Mouse (Mus musculus) spleen, adult 2 months (tissue): Measurements from ENCODE around the gene Fgfr2. TPM values are rescaled to one million over a fixed set of nuclear protein-coding genes. Genes with fewer than 3 reads are reported as not detected.

Experiments
- DNase-seq, 2 experiments: peaks; one replicate each; pipeline versions ENCODE4 v3.0.0 to v3.0.0-alpha.2; 2012 to 2021; ENCODE audit warnings: low spot score in 2 of 2, low read depth in 1 of 2
- H3K27ac ChIP-seq: fragments of 200-500 bp; 2 replicates; pipeline ENCODE4 v1.5.1; 2012; ENCODE audit warnings: low read length, inconsistent platforms; ENCODE audit not compliant: insufficient read depth
- H3K27me3 ChIP-seq: fragments of 200-500 bp; 2 replicates; pipeline ENCODE4 v1.6.1; 2012; ENCODE audit warnings: mild to moderate bottlenecking, moderate library complexity, low read length, inconsistent platforms; ENCODE audit not compliant: control insufficient read depth, insufficient read depth
- H3K36me3 ChIP-seq: fragments of 200-500 bp; 2 replicates; pipeline ENCODE4 v1.6.1; 2012; ENCODE audit warnings: mild to moderate bottlenecking, low read length, inconsistent platforms; ENCODE audit not compliant: control insufficient read depth, insufficient read depth
- H3K4me1 ChIP-seq: fragments of 200-500 bp; 2 replicates; pipeline ENCODE4 v1.6.1; 2011; ENCODE audit warnings: inconsistent platforms; ENCODE audit not compliant: control insufficient read depth, insufficient read depth, insufficient read length
- H3K4me3 ChIP-seq: fragments of 200-500 bp; 2 replicates; pipeline ENCODE4 v1.5.1; 2011; ENCODE audit warnings: mild to moderate bottlenecking, inconsistent platforms; ENCODE audit not compliant: insufficient read depth, insufficient read length; ENCODE audit errors: extremely low read depth
- CTCF ChIP-seq: fragments of 200-500 bp; IDR thresholded peaks from 2 replicates; pipeline ENCODE4 v1.5.1; 2011; ENCODE audit warnings: mild to moderate bottlenecking, inconsistent platforms; ENCODE audit not compliant: insufficient read depth, insufficient read length, insufficient replicate concordance; ENCODE audit errors: extremely low read depth
- POLR2A ChIP-seq: fragments of 200-500 bp; IDR thresholded peaks from 2 replicates; pipeline ENCODE4 v1.6.1; 2011; ENCODE audit warnings: low read depth, low read length, inconsistent platforms
- WGBS: fragments of 180-500 bp; shearing (Covaris S2); methylation state at CpG from one replicate; pipeline ENCODE4 v1.1.7; 2018; 5-methylcytosine and 5-hydroxymethylcytosine counted together
- polyA plus RNA-seq: library from polyadenylated mRNA; depleted of rRNA; stranded (reverse); fragments of >200 nt; gene quantifications from 2 replicates; pipeline ENCODE4 v1.2.3, GENCODE M21; 2012

The Fgfr2 gene
- polyA plus RNA-seq, 1 experiment = 1.6 TPM

DNA sequence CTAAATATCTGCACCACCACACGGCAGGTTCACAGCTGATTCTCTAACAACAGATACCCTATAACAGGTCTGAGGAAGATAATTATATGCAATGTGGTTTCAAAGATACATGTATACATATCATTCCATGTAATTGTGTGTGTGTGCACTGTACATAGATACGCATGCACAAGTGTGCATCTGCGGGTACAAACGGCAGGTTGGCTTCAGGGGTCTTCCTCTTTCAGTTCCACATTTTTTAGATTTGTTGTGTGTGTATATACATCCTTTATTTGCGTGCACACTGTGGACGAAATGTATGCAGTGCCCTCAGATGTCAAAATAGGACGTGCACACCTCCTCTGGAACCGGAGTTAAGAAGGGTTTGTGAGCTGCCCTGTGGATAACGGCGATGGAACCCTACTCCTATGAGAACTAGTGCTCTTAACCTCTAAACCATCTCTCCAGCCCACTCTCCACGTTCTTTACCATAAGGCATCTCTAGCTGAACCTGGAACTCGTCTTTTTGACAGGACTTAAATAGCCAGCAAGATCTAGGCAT, 2575.4 kb downstream of the Fgfr2 start:
- H3K27ac ChIP-seq = peak overlapping the region; percentile 4; the same call in 1 of the 2 replicates

DNA sequence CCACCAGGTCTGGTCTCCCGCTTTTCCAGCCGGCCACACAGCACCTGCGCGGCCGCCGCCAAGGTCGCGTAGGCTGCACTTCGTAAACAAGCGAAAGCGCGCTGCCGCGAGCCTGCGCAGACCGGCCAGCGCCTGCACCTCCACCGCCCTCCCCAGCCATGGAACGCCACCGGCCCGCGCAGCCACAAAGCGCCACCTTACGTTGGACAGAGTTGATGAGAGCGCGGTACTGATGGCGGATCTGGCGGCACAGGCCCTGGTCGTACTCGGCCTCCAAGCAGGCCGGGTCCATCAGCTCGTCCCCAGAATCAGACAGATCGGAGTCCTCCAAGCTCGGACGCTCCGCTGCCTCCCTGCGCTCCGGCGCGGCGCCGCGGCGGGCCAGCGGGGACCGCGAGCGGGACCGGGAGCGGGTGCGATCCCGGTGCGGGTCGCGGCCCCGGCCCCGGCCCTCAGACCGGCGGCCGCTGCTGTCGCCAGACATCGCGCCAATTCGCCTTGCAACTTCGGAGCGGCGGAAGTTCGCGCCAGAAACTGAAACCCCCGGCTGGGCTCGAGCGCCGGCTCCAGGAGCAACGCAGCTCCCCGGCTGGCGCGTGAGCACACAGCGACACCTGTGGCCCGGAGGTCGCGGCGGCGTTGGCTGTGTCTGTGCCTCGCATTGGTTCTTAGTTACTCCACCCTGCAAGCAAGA, 2576.2 kb downstream of the Fgfr2 start:
- WGBS = under 1% methylated on average over 84 of the region's 84 CpGs
- Histone ChIP-seq H3K27ac (peak overlapping the region; percentile 95), H3K27me3 (no peaks in the 10 kb centered on the region), H3K36me3 (peaks cover 3% of the 10 kb centered on the region; the same call in 1 of the 2 replicates), H3K4me1 (peaks cover 7% of the 10 kb centered on the region; the same call in 1 of the 2 replicates), H3K4me3 (peak overlapping the region; percentile 71)
- DNase-seq = peak; percentile 81 to 95
- TF ChIP-seq POLR2A (peak; percentile 42), CTCF (peak; percentile 92; the same call in 1 of the 2 replicates)

More for the DNA sequence above, 2575.4 kb downstream of the Fgfr2 start:
- H3K4me1 ChIP-seq = peaks cover 7% of the 10 kb centered on the region; the same call in 1 of the 2 replicates
- no peak for TF ChIP-seq POLR2A
- 45% methylated on average over 12 of the region's 12 CpGs for WGBS
- H3K36me3 ChIP-seq = peaks cover 3% of the 10 kb centered on the region; the same call in 1 of the 2 replicates
- no peaks in the 10 kb centered on the region for H3K27me3 ChIP-seq
- peak in 1 of 2 experiments; percentile 10 for DNase-seq
- H3K4me3 ChIP-seq = no peak overlapping the region

DNA sequence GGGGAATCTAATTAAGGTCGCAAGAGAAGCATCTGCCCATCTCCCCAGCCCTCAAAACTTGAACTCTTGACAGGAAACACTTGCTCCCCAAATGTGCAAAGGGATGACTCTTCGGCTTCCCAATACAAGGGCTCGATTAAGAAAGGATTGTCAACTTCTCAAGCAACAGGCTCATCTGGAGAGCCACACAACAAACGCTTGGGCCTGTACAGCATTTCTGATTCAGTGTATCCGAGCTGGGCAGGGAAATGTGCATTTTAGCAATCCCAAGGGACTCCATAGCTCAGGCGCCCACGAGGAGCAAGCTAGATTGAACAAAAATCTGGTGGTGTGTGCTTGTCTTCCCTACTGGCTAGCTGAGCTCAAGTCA, 2576.7 kb downstream of the Fgfr2 start:
- peaks cover 6% of the 10 kb centered on the region for H3K36me3 ChIP-seq
- DNase-seq = no peak
- under 1% methylated on average over 7 of the region's 7 CpGs for WGBS

GRCm38 (mm10) chr7:130545893-130546292, 2577.3 kb downstream of the Fgfr2 start:
- no peak for DNase-seq
- H3K27ac ChIP-seq = no peak overlapping the region
- TF ChIP-seq POLR2A (no peak), CTCF (no peak)
- H3K4me1 ChIP-seq = peaks cover 7% of the 10 kb centered on the region; the same call in 1 of the 2 replicates
- H3K4me3 ChIP-seq = peak overlapping the region; percentile 71; the same call in 1 of the 2 replicates
- 55% methylated on average over 3 of the region's 3 CpGs for WGBS
- no peaks in the 10 kb centered on the region for H3K27me3 ChIP-seq
- H3K36me3 ChIP-seq = peaks cover 9% of the 10 kb centered on the region

More for the DNA sequence above, 2576.7 kb downstream of the Fgfr2 start:
- peak overlapping the region; percentile 71 for H3K4me3 ChIP-seq
- TF ChIP-seq POLR2A (no peak), CTCF (no peak)
- no peaks in the 10 kb centered on the region for H3K27me3 ChIP-seq
- H3K4me1 ChIP-seq = peaks cover 7% of the 10 kb centered on the region; the same call in 1 of the 2 replicates
- peak overlapping the region; percentile 95 for H3K27ac ChIP-seq

DNA sequence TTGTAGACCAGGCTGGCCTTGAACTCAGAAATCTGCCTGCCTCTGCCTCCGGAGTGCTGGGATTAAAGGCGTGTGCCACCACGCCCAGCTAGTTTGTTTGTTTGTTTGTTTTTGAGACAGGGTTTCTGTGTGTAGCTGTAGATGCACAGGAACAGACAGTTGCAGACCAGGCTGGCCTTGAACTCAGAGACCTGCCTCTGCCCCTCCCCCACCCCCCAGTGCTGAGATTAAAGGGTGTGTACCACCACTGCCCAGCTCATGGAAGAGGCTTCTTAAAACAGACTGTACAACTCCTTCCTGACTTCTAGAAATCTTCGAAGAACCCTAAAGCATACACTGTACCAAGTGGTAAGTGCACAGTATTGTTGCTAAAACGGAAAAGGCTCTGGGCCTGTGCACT, 2577.7 kb downstream of the Fgfr2 start:
- no peak for DNase-seq
- TF ChIP-seq CTCF (no peak), POLR2A (no peak)
- WGBS = 83% methylated on average over 5 of the region's 5 CpGs
- H3K4me1 ChIP-seq = peaks cover 7% of the 10 kb centered on the region; the same call in 1 of the 2 replicates
- no peak overlapping the region for H3K27ac ChIP-seq
- no peak overlapping the region for H3K4me3 ChIP-seq
- H3K27me3 ChIP-seq = no peaks in the 10 kb centered on the region
- peaks cover 10% of the 10 kb centered on the region for H3K36me3 ChIP-seq

- 96% methylated on average over 4 of the region's 4 CpGs for WGBS
- H3K4me3 ChIP-seq = no peak overlapping the region
- H3K36me3 ChIP-seq = peaks cover 25% of the 10 kb centered on the region
- H3K27ac ChIP-seq = no peak overlapping the region
- TF ChIP-seq CTCF = no peak
- no peak for TF ChIP-seq POLR2A
- no peak for DNase-seq
- H3K4me1 ChIP-seq = peaks cover 7% of the 10 kb centered on the region; the same call in 1 of the 2 replicates
- no peaks in the 10 kb centered on the region for H3K27me3 ChIP-seq
Observed at GRCm38 (mm10) chr7:130543181-130543580, 2580.0 kb downstream of the Fgfr2 start.

- no peak overlapping the region for H3K4me3 ChIP-seq
- 95% methylated on average over 7 of the region's 7 CpGs for WGBS
- H3K4me1 ChIP-seq = no peaks in the 10 kb centered on the region
- no peak for TF ChIP-seq CTCF
- no peak for TF ChIP-seq POLR2A
- H3K27ac ChIP-seq = no peak overlapping the region
- H3K27me3 ChIP-seq = no peaks in the 10 kb centered on the region
- DNase-seq = no peak
- H3K36me3 ChIP-seq = peaks cover 27% of the 10 kb centered on the region
Observed at GRCm38 (mm10) chr7:130540176-130540575, 2583.0 kb downstream of the Fgfr2 start.
